Mouse (Mus musculus) heart, embryonic 11.5 days (tissue): ENCODE measurements around the gene Scarf2. TPM values are rescaled to one million over a fixed set of nuclear protein-coding genes. Genes with fewer than 3 reads are reported as not detected.

Experiments used
- ATAC-seq: fragments of 200-750 bp; cut with Nextera tagmentation; replicated peaks from 2 replicates; pipeline ENCODE4 v1.8.0; 2017; ENCODE audit warnings: moderate library complexity; ENCODE audit not compliant: insufficient number of reproducible peaks, low FRiP score, low TSS enrichment
- H3K27ac ChIP-seq: fragments of 300-500 bp; sonication (generic); 2 replicates; pipeline ENCODE4 v1.5.1; 2014; ENCODE audit warnings: mild to moderate bottlenecking, low read depth, low read length
- H3K27me3 ChIP-seq: fragments of 300-500 bp; sonication (generic); 2 replicates; pipeline ENCODE4 v1.6.1; 2014; ENCODE audit warnings: mild to moderate bottlenecking, low read length, mixed read lengths; ENCODE audit not compliant: control insufficient read depth, insufficient read depth
- H3K36me3 ChIP-seq: fragments of 300-500 bp; sonication (generic); 2 replicates; pipeline ENCODE4 v1.6.1; 2014; ENCODE audit warnings: mild to moderate bottlenecking, low read length, moderate library complexity, mixed read lengths; ENCODE audit not compliant: control insufficient read depth, insufficient read depth
- H3K4me1 ChIP-seq: fragments of 300-500 bp; sonication (generic); 2 replicates; pipeline ENCODE4 v1.6.1; 2014; ENCODE audit warnings: low read length; ENCODE audit not compliant: control insufficient read depth, insufficient read depth
- H3K4me2 ChIP-seq: fragments of 300-500 bp; sonication (generic); 2 replicates; pipeline ENCODE4 v1.6.1; 2014; ENCODE audit warnings: mild to moderate bottlenecking, moderate library complexity
- H3K4me3 ChIP-seq: fragments of 300-500 bp; sonication (generic); 2 replicates; pipeline ENCODE4 v1.5.1; 2014; ENCODE audit warnings: low read depth, low read length
- H3K9ac ChIP-seq: fragments of 300-500 bp; sonication (generic); 2 replicates; pipeline ENCODE4 v1.6.1; 2014; ENCODE audit warnings: mild to moderate bottlenecking, low read depth, low read length, moderate library complexity
- H3K9me3 ChIP-seq: fragments of 300-500 bp; sonication (generic); replicated peaks from 2 replicates; pipeline ENCODE4 v1.6.1; 2016; ENCODE audit warnings: low read length; ENCODE audit not compliant: control insufficient read depth
- WGBS: fragments of 180-500 bp; shearing (Covaris S2); extraction: QIAGEN DNeasy Blood & Tissue Kit; methylation state at CpG from one replicate; pipeline ENCODE4 v1.1.7; 2014; ENCODE audit not compliant: insufficient replicate concordance; 5-methylcytosine and 5-hydroxymethylcytosine counted together
- polyA plus RNA-seq: library from polyadenylated mRNA; unstranded; fragments of >200 nt; fragmentation: Nextera tagmentation; extraction: Ambion mirVana; gene quantifications from 2 replicates; pipeline ENCODE4 v1.2.1, GENCODE M21; 2014

The Scarf2 gene
- polyA plus RNA-seq = 7.2 and 9.6 TPM in 2 replicates

- 2% methylated on average over 59 of the region's 81 CpGs for WGBS
- peak; percentile 41 for ATAC-seq
- peak within 1 kb of the TSS; percentile 83 for H3K9ac ChIP-seq
- H3K4me2 ChIP-seq = peak within 1 kb of the TSS; percentile 80
- H3K27ac ChIP-seq = peak within 1 kb of the TSS; percentile 81
- peaks cover 52% of the 10 kb centered on the region for H3K27me3 ChIP-seq
- H3K9me3 ChIP-seq = no peaks in the 10 kb centered on the region
- 0 out of 2 replicates have a peak, but pooled peaks cover 4% of the 10 kb centered on the region for H3K36me3 ChIP-seq
- H3K4me1 ChIP-seq = peaks cover 22% of the 10 kb centered on the region
- peak within 1 kb of the TSS; percentile 60 for H3K4me3 ChIP-seq
Observed at GRCm38 (mm10) chr16:17796971-17797811, at the start of gene Scarf2. Gene Scarf2 (plus strand): TSS chr16:17797282.

DNA sequence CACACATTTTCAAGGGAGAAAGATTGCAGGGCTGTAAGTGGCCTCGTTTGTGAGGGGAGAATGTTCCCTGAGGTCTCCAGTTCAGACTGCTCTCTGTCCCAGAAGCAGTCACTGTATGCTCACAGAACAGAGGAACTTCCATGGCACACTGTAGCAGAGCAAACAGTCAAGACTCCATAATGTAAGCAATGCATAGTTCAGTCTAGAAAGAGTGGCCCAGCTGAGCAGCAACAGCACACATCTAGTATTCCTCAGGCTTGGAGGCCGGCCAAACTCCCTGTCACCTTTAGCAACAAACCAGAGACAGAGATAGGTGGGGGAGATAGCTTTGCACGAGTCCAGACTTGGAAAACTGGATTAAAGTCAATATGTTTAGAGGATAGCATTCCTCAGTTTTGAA, 44.1 kb upstream of the Scarf2 start:
- 13% methylated on average over 3 of the region's 3 CpGs for WGBS
- Histone ChIP-seq H3K4me3 (no peak overlapping the region), H3K36me3 (no peaks in the 10 kb centered on the region), H3K4me1 (peaks cover 6% of the 10 kb centered on the region; the same call in 1 of the 2 replicates), H3K9me3 (no peaks in the 10 kb centered on the region), H3K4me2 (no peak overlapping the region), H3K9ac (no peak overlapping the region), H3K27me3 (no peaks in the 10 kb centered on the region), H3K27ac (peak overlapping the region; percentile 29; the same call in 1 of the 2 replicates)
- ATAC-seq = no peak

DNA sequence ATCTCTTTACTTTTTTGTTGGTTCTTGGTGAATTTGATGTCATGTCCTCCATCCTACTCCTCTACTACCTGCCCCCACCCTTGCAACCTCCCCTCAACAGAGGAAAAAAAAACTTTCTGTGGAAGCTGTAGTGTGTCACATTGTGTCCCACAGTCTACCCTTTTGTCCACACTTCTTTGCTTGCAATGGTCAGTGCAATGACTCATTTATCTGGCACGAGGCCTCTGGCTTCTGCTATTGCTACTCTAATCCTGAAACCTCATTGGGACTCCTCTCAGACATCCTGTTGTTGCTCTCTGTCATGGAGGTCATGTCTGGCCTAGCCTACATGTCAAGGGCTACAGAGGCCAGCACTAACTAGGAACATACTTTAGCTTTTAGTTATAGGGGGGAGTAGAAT, 43.4 kb upstream of the Scarf2 start:
- H3K4me3 ChIP-seq = no peak overlapping the region
- ATAC-seq = no peak
- 39% methylated on average over 1 of the region's 1 CpGs for WGBS
- no peak overlapping the region for H3K4me2 ChIP-seq
- no peak overlapping the region for H3K9ac ChIP-seq
- H3K27me3 ChIP-seq = no peaks in the 10 kb centered on the region
- peaks cover 6% of the 10 kb centered on the region; the same call in 1 of the 2 replicates for H3K4me1 ChIP-seq
- no peaks in the 10 kb centered on the region for H3K9me3 ChIP-seq
- 0 out of 2 replicates have a peak overlapping the region, but pooled peaks have one; percentile 29 for H3K27ac ChIP-seq
- H3K36me3 ChIP-seq = no peaks in the 10 kb centered on the region

DNA sequence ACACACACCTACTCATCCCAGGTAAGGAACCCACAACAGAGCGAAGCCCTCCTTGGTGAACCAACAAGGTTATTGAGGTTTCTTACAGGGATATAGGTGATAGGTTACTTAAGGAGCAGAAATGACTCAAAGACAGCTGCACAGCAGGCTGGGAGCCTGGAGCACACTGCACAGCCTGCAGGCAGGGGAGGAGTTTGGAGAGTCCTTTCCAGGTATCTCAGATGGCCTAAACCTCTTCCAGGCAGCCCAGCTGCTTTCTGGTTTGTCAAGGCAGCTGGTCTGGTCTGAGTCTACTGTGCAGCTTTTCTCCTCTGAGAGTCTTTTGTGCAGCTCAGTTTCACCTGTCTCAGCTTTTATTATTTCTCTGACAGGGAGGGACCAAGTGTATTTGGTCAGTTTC, 39.3 kb upstream of the Scarf2 start:
- H3K36me3 ChIP-seq = no peaks in the 10 kb centered on the region
- H3K9me3 ChIP-seq = no peaks in the 10 kb centered on the region
- H3K9ac ChIP-seq = no peak overlapping the region
- H3K4me1 ChIP-seq = peaks cover 17% of the 10 kb centered on the region
- no peaks in the 10 kb centered on the region for H3K27me3 ChIP-seq
- no peak overlapping the region for H3K4me2 ChIP-seq
- H3K4me3 ChIP-seq = no peak overlapping the region
- no peak for ATAC-seq
- H3K27ac ChIP-seq = no peak overlapping the region
- WGBS = 97% methylated on average over 1 of the region's 1 CpGs

GRCm38 (mm10) chr16:17758902-17759301, 38.2 kb upstream of the Scarf2 start:
- Histone ChIP-seq H3K27ac (peak overlapping the region; percentile 66), H3K4me1 (peaks cover 13% of the 10 kb centered on the region), H3K27me3 (no peaks in the 10 kb centered on the region), H3K9me3 (no peaks in the 10 kb centered on the region), H3K36me3 (no peaks in the 10 kb centered on the region), H3K9ac (peak overlapping the region; percentile 52; the same call in 1 of the 2 replicates), H3K4me2 (peak overlapping the region; percentile 93), H3K4me3 (peak overlapping the region; percentile 63)
- 46% methylated on average over 9 of the region's 9 CpGs for WGBS
- peak; percentile 11; the same call in 1 of the 2 replicates for ATAC-seq

DNA sequence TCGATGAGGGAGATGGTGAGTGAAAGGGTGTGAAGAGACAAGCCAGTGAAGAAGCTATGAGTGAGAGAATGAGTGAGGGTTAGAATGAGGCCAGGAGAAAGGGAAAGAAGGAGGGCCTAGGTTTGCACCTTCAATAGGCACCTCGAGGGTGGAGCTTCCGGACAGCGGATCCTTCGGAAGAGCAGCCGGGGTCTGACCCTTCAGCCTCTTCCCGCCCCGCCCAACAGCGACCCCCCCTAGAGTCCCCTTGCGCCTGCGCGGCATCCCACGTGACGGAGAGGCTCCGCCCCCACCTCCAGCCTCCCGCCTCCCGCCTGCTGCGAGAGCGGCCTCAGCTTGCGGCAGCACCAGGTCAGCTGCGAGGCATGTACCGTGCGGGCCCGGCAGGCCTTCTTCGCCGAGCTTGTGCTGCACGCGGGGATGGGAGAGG, 37.7 kb upstream of the Scarf2 start, which contains the start of gene Klhl22:
TSS of gene Klhl22 (plus strand) at position 275 of the 430 bp plus-strand sequence.
- H3K4me1 ChIP-seq = peaks cover 15% of the 10 kb centered on the region
- H3K9ac ChIP-seq = peak within 1 kb of the TSS; percentile 73
- no peaks in the 10 kb centered on the region for H3K36me3 ChIP-seq
- peak; percentile 88 for ATAC-seq
- WGBS = 1% methylated on average over 22 of the region's 28 CpGs
- H3K27ac ChIP-seq = peak within 1 kb of the TSS; percentile 67
- H3K4me3 ChIP-seq = peak within 1 kb of the TSS; percentile 63
- H3K9me3 ChIP-seq = no peaks in the 10 kb centered on the region
- peak within 1 kb of the TSS; percentile 93 for H3K4me2 ChIP-seq
- H3K27me3 ChIP-seq = no peaks in the 10 kb centered on the region

GRCm38 (mm10) chr16:17759813-17760321, 37.2 kb upstream of the Scarf2 start:
- H3K4me1 ChIP-seq = peaks cover 15% of the 10 kb centered on the region
- ATAC-seq = peak; percentile 40
- H3K36me3 ChIP-seq = no peaks in the 10 kb centered on the region
- peak overlapping the region; percentile 93 for H3K4me2 ChIP-seq
- 1% methylated on average over 46 of the region's 54 CpGs for WGBS
- H3K9ac ChIP-seq = peak overlapping the region; percentile 73
- H3K9me3 ChIP-seq = no peaks in the 10 kb centered on the region
- H3K4me3 ChIP-seq = peak overlapping the region; percentile 63
- H3K27ac ChIP-seq = peak overlapping the region; percentile 67
- no peaks in the 10 kb centered on the region for H3K27me3 ChIP-seq

DNA sequence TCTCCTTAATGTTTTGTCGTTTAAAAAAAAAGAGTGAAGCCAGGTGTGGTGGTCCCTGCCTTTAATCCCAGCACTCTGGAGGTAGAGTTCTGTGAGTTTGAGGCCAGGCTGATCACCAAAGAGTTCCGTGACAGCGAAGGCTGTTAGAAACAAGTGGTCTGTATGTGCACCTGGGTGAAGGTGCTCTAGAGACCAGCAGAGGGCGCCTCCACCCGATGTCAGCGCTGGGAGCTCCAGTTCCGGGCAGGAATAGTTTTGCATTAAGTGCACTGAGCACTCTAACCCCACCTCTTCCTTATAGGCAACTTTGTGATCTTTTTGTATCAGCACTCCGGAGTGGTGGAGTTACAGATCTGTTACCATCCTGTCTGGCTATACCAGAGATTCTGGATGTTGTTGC, 36.4 kb upstream of the Scarf2 start:
- no peaks in the 10 kb centered on the region for H3K36me3 ChIP-seq
- peak overlapping the region; percentile 63 for H3K4me3 ChIP-seq
- WGBS = 35% methylated on average over 8 of the region's 8 CpGs
- H3K9ac ChIP-seq = 0 out of 2 replicates have a peak overlapping the region, but pooled peaks have one; percentile 73
- no peaks in the 10 kb centered on the region for H3K27me3 ChIP-seq
- H3K27ac ChIP-seq = no peak overlapping the region
- no peak for ATAC-seq
- H3K9me3 ChIP-seq = no peaks in the 10 kb centered on the region
- H3K4me2 ChIP-seq = peak overlapping the region; percentile 93
- peaks cover 15% of the 10 kb centered on the region for H3K4me1 ChIP-seq
